Mouse (Mus musculus) G1E (cell line): ENCODE data around the gene Rgl3.

ENCODE experiments used
- CTCF ChIP-seq: IDR thresholded peaks from 2 replicates; pipeline ENCODE4 v1.5.1; 2012; ENCODE audit warnings: low read depth, low read length, inconsistent platforms, mixed read lengths
- GATA1 ChIP-seq: IDR thresholded peaks from 2 replicates; pipeline ENCODE4 v1.6.1; 2012; ENCODE audit warnings: borderline replicate concordance, low read length, inconsistent platforms, mixed read lengths
- POLR2AphosphoS5 ChIP-seq: IDR thresholded peaks from 2 replicates; pipeline ENCODE4 v1.6.1; 2012; ENCODE audit warnings: low read depth, low read length, inconsistent platforms; ENCODE audit not compliant: insufficient replicate concordance
- TAL1 ChIP-seq: conservative IDR thresholded peaks from 2 replicates; pipeline ENCODE4 v1.6.1; 2012; ENCODE audit warnings: low read depth, low read length, inconsistent platforms, mixed read lengths

- TF ChIP-seq GATA1, result no peak
- TF ChIP-seq CTCF, result no peak
- no peak for TF ChIP-seq TAL1
- TF ChIP-seq POLR2AphosphoS5, result no peak
These were observed 35.6 kb downstream of the Rgl3 start for GRCm38 (mm10) chr9:21953600-21953999.
